Comparison of ENCODE assay signal across 31 mouse cellular contexts in genomic region chr6:105674276-105674675, GRCm38 (mm10). TPM values are rescaled to one million over a fixed set of nuclear protein-coding genes. Genes with fewer than 3 reads are reported as not detected.
"Had no signal": no experiment of that assay in that cellular context is flagged by ENCODE, and none has a peak within 500 bp of the region (broad histone marks: within the 10 kb centered on the region; RNA-seq: fewer than 3 reads in every experiment).

No protein-coding gene starts in this region.

- ATAC-seq: liver, embryonic 12.5 days; liver, postnatal 0 days; lung, postnatal 0 days; midbrain, embryonic 13.5 days; midbrain, embryonic 15.5 days had no signal

- DNase-seq: left cerebral cortex, postnatal 4 days; liver; liver, embryonic 13.5 days; liver, postnatal 0 days; lung, adult 18-20 months; lung, adult 2 months; lung, embryonic 14.5 days; lung, postnatal 10 days; lung, postnatal 14 days; lung, postnatal 36 days; lung, postnatal 4 days; midbrain, embryonic 14.5 days had no signal

- H3K36me3 ChIP-seq: limb, embryonic 10.5 days; limb, embryonic 12.5 days; limb, embryonic 13.5 days; limb, embryonic 15.5 days; liver, embryonic 12.5 days; liver, embryonic 13.5 days; liver, embryonic 15.5 days; lung, embryonic 15.5 days; midbrain, embryonic 10.5 days; midbrain, embryonic 12.5 days; midbrain, embryonic 13.5 days; midbrain, embryonic 15.5 days; neural tube, embryonic 12.5 days had no signal

- H3K4me1 ChIP-seq: liver, embryonic 12.5 days; liver, embryonic 13.5 days; liver, embryonic 15.5 days; megakaryocyte, embryonic 14.5 days had no signal

- H3K4me2 ChIP-seq: limb, embryonic 12.5 days; limb, embryonic 13.5 days; limb, embryonic 15.5 days; liver, embryonic 11.5 days; liver, embryonic 12.5 days; liver, embryonic 13.5 days; liver, embryonic 15.5 days; lung, embryonic 14.5 days; lung, embryonic 15.5 days; midbrain, embryonic 12.5 days; midbrain, embryonic 13.5 days; midbrain, embryonic 15.5 days; neural tube, embryonic 12.5 days had no signal

- H3K9me3 ChIP-seq: limb, embryonic 10.5 days; limb, embryonic 12.5 days; limb, embryonic 13.5 days; limb, embryonic 15.5 days; liver, embryonic 12.5 days; liver, embryonic 13.5 days; liver, embryonic 15.5 days; lung, embryonic 15.5 days; midbrain, embryonic 10.5 days; midbrain, embryonic 12.5 days; midbrain, embryonic 13.5 days; midbrain, embryonic 15.5 days; neural tube, embryonic 12.5 days had no signal

- H3K4me3 ChIP-seq: limb, embryonic 10.5 days; limb, embryonic 12.5 days; limb, embryonic 13.5 days; limb, embryonic 15.5 days; liver, embryonic 12.5 days; liver, embryonic 13.5 days; liver, embryonic 15.5 days; lung, embryonic 15.5 days; megakaryocyte, embryonic 14.5 days; midbrain, embryonic 10.5 days; midbrain, embryonic 12.5 days; midbrain, embryonic 13.5 days; midbrain, embryonic 15.5 days; myocyte; neural tube, embryonic 12.5 days had no signal

- H3K9ac ChIP-seq: limb, embryonic 12.5 days; limb, embryonic 13.5 days; limb, embryonic 15.5 days; liver, embryonic 12.5 days; liver, embryonic 13.5 days; liver, embryonic 14.5 days; liver, embryonic 15.5 days; liver, postnatal 0 days; lung, embryonic 14.5 days; lung, embryonic 15.5 days; midbrain, embryonic 12.5 days; midbrain, embryonic 13.5 days; midbrain, embryonic 15.5 days; neural tube, embryonic 12.5 days had no signal

- H3K27ac ChIP-seq: limb, embryonic 10.5 days; limb, embryonic 12.5 days; limb, embryonic 13.5 days; limb, embryonic 15.5 days; liver, embryonic 12.5 days; liver, embryonic 13.5 days; liver, embryonic 14.5 days; liver, embryonic 15.5 days; lung, embryonic 15.5 days; macrophage; midbrain, embryonic 10.5 days; midbrain, embryonic 12.5 days; midbrain, embryonic 13.5 days; midbrain, embryonic 15.5 days; neural tube, embryonic 12.5 days had no signal

RNA-seq across cellular contexts. Expression of gene Cntn4, which starts 3.2 kb away (rescaled TPM):
- polyA plus RNA-seq: liver, adult 2 months; liver, embryonic 15.5 days; liver, postnatal 0 days; macrophage; myocyte had no signal
